Mouse (Mus musculus): ENCODE results near the gene Mybpc2. TPM values are rescaled to one million over a fixed set of nuclear protein-coding genes. Genes with fewer than 3 reads are reported as not detected.

The Mybpc2 gene
- polyA plus RNA-seq, 2 experiments, result 0.03 to 0.15 TPM

DNA sequence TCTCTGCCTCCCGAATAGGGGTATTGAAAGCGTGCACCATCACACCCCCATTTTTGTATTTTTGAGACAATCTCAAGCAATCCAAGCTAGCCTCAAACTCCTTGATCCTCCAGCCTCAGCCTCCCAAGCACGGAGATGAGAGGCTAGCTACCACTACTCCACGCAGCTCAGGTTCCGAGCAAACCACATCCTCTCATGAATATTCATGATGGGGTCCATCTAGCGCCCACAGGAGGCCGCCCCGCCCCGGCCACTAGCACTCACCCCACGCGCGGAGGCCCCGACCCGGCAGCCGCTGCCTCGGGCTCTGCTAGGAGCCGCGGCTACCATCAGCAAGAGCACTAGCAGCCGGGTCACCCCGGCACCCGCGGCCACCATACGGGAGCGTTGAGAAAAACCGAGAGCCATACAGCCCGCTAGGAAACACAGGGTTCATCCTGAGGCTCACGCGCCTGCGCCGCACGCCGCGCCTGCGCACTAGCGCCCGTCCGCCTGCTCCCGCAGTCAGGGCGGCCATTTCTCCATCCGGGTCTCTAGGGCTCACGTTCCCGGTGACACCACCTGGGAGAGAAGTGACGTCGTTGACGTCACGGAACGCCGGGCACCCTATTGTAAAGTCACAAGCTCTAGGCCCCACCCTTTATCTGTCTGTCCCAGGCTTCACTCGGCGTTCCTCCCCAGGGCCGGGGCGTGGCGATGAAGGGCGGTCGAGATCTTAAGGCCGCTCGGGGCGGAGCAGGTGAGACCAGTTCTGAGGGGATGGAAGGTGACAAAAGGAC lies 28.3 kb downstream of the Mybpc2 start, which contains the start of the genes Emc10 and Fam71e1:
Gene Emc10 (minus strand): TSS at position 538 of the 779 bp plus-strand sequence.
Gene Fam71e1 (plus strand): TSS at position 590 of the 779 bp plus-strand sequence.
- WGBS, result under 1% methylated on average over 58 of the region's 58 CpGs
- H3K9ac ChIP-seq (ENCODE audit: low read depth, low read length, severe bottlenecking), result peak within 1 kb of the TSS; percentile 87
- H3K27ac ChIP-seq (replicated peaks; ENCODE audit: low read depth, low read length), result peak within 1 kb of the TSS; percentile 93
- peak; percentile 22; the same call in 1 of the 2 replicates for TF ChIP-seq POLR2A (IDR thresholded peaks at IDR 0.05; ENCODE audit: borderline replicate concordance, extremely low read depth, insufficient read depth, insufficient read length)
- H3K4me3 ChIP-seq (replicated peaks; ENCODE audit: low read length), result peak within 1 kb of the TSS; percentile 73
- H3K4me2 ChIP-seq (replicated peaks; ENCODE audit: low read depth, low read length, severe bottlenecking), result peak within 1 kb of the TSS; percentile 87
- ATAC-seq (ENCODE audit: low FRiP score, low read depth) (peak; percentile 93), DNase-seq (ENCODE audit: low spot score) (peak; percentile 97)
- no peaks in the 10 kb centered on the region for H3K9me3 ChIP-seq (ENCODE audit: control insufficient read depth, low read length)
- peaks cover 13% of the 10 kb centered on the region; the same call in 1 of the 2 replicates for H3K4me1 ChIP-seq (ENCODE audit: control insufficient read depth, insufficient read depth, low read length)
- H3K27me3 ChIP-seq (ENCODE audit: control insufficient read depth, insufficient read depth, low read length), result no peaks in the 10 kb centered on the region
- peaks cover 29% of the 10 kb centered on the region for H3K36me3 ChIP-seq (ENCODE audit: control insufficient read depth, insufficient read depth, low read length)

DNA sequence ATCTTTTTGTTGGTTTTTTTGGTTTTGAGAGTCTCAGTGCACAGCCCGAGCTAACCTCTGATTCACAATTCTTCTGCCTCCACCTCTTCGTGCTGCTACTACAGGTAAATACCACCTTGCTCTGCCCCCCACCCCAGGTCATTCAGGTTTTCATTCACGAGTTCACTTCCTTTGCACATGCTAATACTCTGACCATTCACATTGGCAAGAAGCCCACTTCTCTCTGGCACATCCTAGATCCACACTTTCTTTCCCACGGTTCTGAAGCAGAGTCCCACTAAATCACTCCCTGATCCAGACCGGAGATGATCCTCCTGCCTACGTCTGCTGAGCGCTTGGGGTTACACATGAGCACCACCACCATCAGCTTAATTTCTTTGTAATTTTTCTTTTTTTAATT lies 29.4 kb downstream of the Mybpc2 start:
- 84% methylated on average over 7 of the region's 7 CpGs for WGBS
- H3K4me3 ChIP-seq (replicated peaks; ENCODE audit: low read length), result 0 out of 2 replicates have a peak overlapping the region, but pooled peaks have one; percentile 73
- H3K27me3 ChIP-seq (ENCODE audit: control insufficient read depth, insufficient read depth, low read length), result no peaks in the 10 kb centered on the region
- H3K4me2 ChIP-seq (replicated peaks; ENCODE audit: low read depth, low read length, severe bottlenecking), result peak overlapping the region; percentile 87; the same call in 1 of the 2 replicates
- TF ChIP-seq POLR2A (IDR thresholded peaks at IDR 0.05; ENCODE audit: borderline replicate concordance, extremely low read depth, insufficient read depth, insufficient read length), result no peak
- peaks cover 39% of the 10 kb centered on the region for H3K36me3 ChIP-seq (ENCODE audit: control insufficient read depth, insufficient read depth, low read length)
- H3K9me3 ChIP-seq (ENCODE audit: control insufficient read depth, low read length), result no peaks in the 10 kb centered on the region
- peaks cover 13% of the 10 kb centered on the region; the same call in 1 of the 2 replicates for H3K4me1 ChIP-seq (ENCODE audit: control insufficient read depth, insufficient read depth, low read length)
- H3K27ac ChIP-seq (replicated peaks; ENCODE audit: low read depth, low read length), result no peak overlapping the region
- ATAC-seq (ENCODE audit: low FRiP score, low read depth), result no peak
- H3K9ac ChIP-seq (ENCODE audit: low read depth, low read length, severe bottlenecking), result no peak overlapping the region
- no peak for DNase-seq (ENCODE audit: low spot score)

DNA sequence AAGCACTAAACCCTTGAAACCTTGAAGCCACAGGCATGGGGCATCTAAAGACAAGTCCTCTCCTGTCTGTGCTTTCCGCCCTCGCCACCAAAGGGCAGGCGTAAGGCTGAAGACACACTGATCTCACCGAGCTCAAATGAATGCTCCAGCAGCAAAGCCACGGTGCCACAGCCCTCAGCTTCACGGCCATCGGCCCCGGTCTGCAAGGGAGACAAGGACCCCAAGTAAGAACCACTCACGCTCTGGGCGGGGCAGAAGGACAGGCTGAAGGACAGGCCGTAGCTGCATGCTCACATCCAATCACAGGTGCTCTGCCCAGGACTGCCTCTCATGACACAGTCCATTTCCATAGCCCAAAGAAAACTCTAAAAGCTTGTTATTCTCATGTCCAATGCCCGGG lies 29.8 kb downstream of the Mybpc2 start:
- DNase-seq (ENCODE audit: low spot score) (no peak), ATAC-seq (ENCODE audit: low FRiP score, low read depth) (no peak)
- H3K4me1 ChIP-seq (ENCODE audit: control insufficient read depth, insufficient read depth, low read length), result peaks cover 13% of the 10 kb centered on the region; the same call in 1 of the 2 replicates
- no peak overlapping the region for H3K27ac ChIP-seq (replicated peaks; ENCODE audit: low read depth, low read length)
- no peak overlapping the region for H3K9ac ChIP-seq (ENCODE audit: low read depth, low read length, severe bottlenecking)
- H3K4me2 ChIP-seq (replicated peaks; ENCODE audit: low read depth, low read length, severe bottlenecking), result 0 out of 2 replicates have a peak overlapping the region, but pooled peaks have one; percentile 87
- H3K27me3 ChIP-seq (ENCODE audit: control insufficient read depth, insufficient read depth, low read length), result no peaks in the 10 kb centered on the region
- TF ChIP-seq POLR2A (IDR thresholded peaks at IDR 0.05; ENCODE audit: borderline replicate concordance, extremely low read depth, insufficient read depth, insufficient read length), result no peak
- H3K4me3 ChIP-seq (replicated peaks; ENCODE audit: low read length), result no peak overlapping the region
- H3K9me3 ChIP-seq (ENCODE audit: control insufficient read depth, low read length), result no peaks in the 10 kb centered on the region
- 96% methylated on average over 12 of the region's 12 CpGs for WGBS
- H3K36me3 ChIP-seq (ENCODE audit: control insufficient read depth, insufficient read depth, low read length), result peaks cover 43% of the 10 kb centered on the region

GRCm38 (mm10) chr7:44492166-44492826 lies 32.2 kb downstream of the Mybpc2 start:
- no peak for DNase-seq (ENCODE audit: low spot score)

DNA sequence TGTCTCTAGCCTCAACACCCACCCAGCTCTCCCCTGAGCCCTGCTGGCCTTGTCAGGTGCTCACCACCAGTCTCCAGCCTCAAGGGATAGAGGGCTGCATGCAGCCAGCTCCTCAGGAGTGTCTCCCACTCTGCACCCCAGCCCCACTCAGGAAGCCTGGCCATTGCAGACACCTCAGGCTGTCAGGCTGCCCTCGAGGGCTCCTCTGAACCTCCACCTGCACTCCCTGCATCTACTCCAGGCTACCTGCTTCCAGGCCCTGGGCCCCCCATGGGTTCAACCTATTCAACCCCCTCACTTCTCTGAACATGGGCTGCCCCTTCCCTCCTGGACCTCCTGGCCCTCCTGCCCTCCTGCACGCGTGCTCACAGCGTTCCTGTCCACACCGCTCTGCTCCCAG lies 33.1 kb downstream of the Mybpc2 start:
- H3K27me3 ChIP-seq (ENCODE audit: control insufficient read depth, insufficient read depth, low read length), result no peaks in the 10 kb centered on the region
- ATAC-seq (ENCODE audit: low FRiP score, low read depth) (no peak), DNase-seq (ENCODE audit: low spot score) (no peak)
- 98% methylated on average over 5 of the region's 5 CpGs for WGBS
- no peak overlapping the region for H3K9ac ChIP-seq (ENCODE audit: low read depth, low read length, severe bottlenecking)
- TF ChIP-seq POLR2A (IDR thresholded peaks at IDR 0.05; ENCODE audit: borderline replicate concordance, extremely low read depth, insufficient read depth, insufficient read length), result no peak
- peaks cover 6% of the 10 kb centered on the region; the same call in 1 of the 2 replicates for H3K4me1 ChIP-seq (ENCODE audit: control insufficient read depth, insufficient read depth, low read length)
- H3K36me3 ChIP-seq (ENCODE audit: control insufficient read depth, insufficient read depth, low read length), result peaks cover 59% of the 10 kb centered on the region
- H3K4me2 ChIP-seq (replicated peaks; ENCODE audit: low read depth, low read length, severe bottlenecking), result no peak overlapping the region
- H3K9me3 ChIP-seq (ENCODE audit: control insufficient read depth, low read length), result no peaks in the 10 kb centered on the region
- H3K4me3 ChIP-seq (replicated peaks; ENCODE audit: low read length), result no peak overlapping the region
- H3K27ac ChIP-seq (replicated peaks; ENCODE audit: low read depth, low read length), result no peak overlapping the region

More at GRCm38 (mm10) chr7:44492166-44492826, 32.2 kb downstream of the Mybpc2 start:
- H3K4me1 ChIP-seq (ENCODE audit: control insufficient read depth, insufficient read depth, low read length), result peaks cover 11% of the 10 kb centered on the region; the same call in 1 of the 2 replicates
- H3K36me3 ChIP-seq (ENCODE audit: control insufficient read depth, insufficient read depth, low read length), result peaks cover 59% of the 10 kb centered on the region
- H3K27me3 ChIP-seq (ENCODE audit: control insufficient read depth, insufficient read depth, low read length), result no peaks in the 10 kb centered on the region
- no peak for ATAC-seq (ENCODE audit: low FRiP score, low read depth)
- no peak overlapping the region for H3K9ac ChIP-seq (ENCODE audit: low read depth, low read length, severe bottlenecking)
- H3K27ac ChIP-seq (replicated peaks; ENCODE audit: low read depth, low read length), result no peak overlapping the region
- H3K4me2 ChIP-seq (replicated peaks; ENCODE audit: low read depth, low read length, severe bottlenecking), result no peak overlapping the region
- WGBS, result 92% methylated on average over 21 of the region's 21 CpGs
- TF ChIP-seq POLR2A (IDR thresholded peaks at IDR 0.05; ENCODE audit: borderline replicate concordance, extremely low read depth, insufficient read depth, insufficient read length), result no peak
- H3K4me3 ChIP-seq (replicated peaks; ENCODE audit: low read length), result no peak overlapping the region
- no peaks in the 10 kb centered on the region for H3K9me3 ChIP-seq (ENCODE audit: control insufficient read depth, low read length)

Measured in limb, embryonic 14.5 days (tissue).